Mouse (Mus musculus) heart, adult 2 months (tissue): Measurements from ENCODE around the gene Ralgps1. TPM values are rescaled to one million over a fixed set of nuclear protein-coding genes. Genes with fewer than 3 reads are reported as not detected.

ENCODE experiments used
- DNase-seq, 2 experiments: peaks; one replicate each; pipeline ENCODE4 v3.0.0; 2021
- H3K27ac ChIP-seq: fragments of 200-600 bp; 2 replicates; pipeline ENCODE4 v1.8.1; 2022
- H3K27me3 ChIP-seq: fragments of 200-500 bp; 2 replicates; pipeline ENCODE4 v1.6.1; 2012; ENCODE audit warnings: mild to moderate bottlenecking, low read length, inconsistent platforms, mixed read lengths; ENCODE audit not compliant: control insufficient read depth, insufficient read depth
- H3K36me3 ChIP-seq: fragments of 200-500 bp; 2 replicates; pipeline ENCODE4 v1.6.1; 2012; ENCODE audit warnings: low read length, inconsistent platforms; ENCODE audit not compliant: control insufficient read depth, insufficient read depth
- H3K4me1 ChIP-seq: fragments of 200-500 bp; 2 replicates; pipeline ENCODE4 v1.6.1; 2011; ENCODE audit warnings: low read length; ENCODE audit not compliant: control insufficient read depth, insufficient read depth
- H3K4me3 ChIP-seq: fragments of 200-600 bp; 2 replicates; pipeline ENCODE4 v1.8.1; 2022
- H3K79me2 ChIP-seq: fragments of 200-500 bp; replicated peaks from 2 replicates; pipeline ENCODE4 v1.6.1; 2012; ENCODE audit warnings: mild to moderate bottlenecking, inconsistent platforms, low read length, moderate library complexity, mixed read lengths; ENCODE audit not compliant: control insufficient read depth, insufficient read depth
- H3K9ac ChIP-seq: fragments of 200-500 bp; 2 replicates; pipeline ENCODE4 v1.6.1; 2012; ENCODE audit warnings: low read depth, mild to moderate bottlenecking, control low read depth, inconsistent platforms, low read length, mixed read lengths
- CTCF ChIP-seq: fragments of 200-600 bp; IDR thresholded peaks from 2 replicates; pipeline ENCODE4 v1.8.1; 2022; ENCODE audit warnings: antibody characterized with exemption, mild to moderate bottlenecking, moderate library complexity
- EP300 ChIP-seq: fragments of 200-500 bp; IDR thresholded peaks from 2 replicates; pipeline ENCODE4 v1.6.1; 2011; ENCODE audit warnings: low read depth, low read length, control low read depth; ENCODE audit not compliant: insufficient read depth
- POLR2A ChIP-seq: fragments of 200-500 bp; IDR thresholded peaks from 2 replicates; pipeline ENCODE4 v1.6.1; 2011; ENCODE audit warnings: mild to moderate bottlenecking, low read depth, low read length, control low read depth; ENCODE audit not compliant: insufficient read depth
- WGBS: fragments of 180-500 bp; shearing (Covaris S2); methylation state at CpG from one replicate; pipeline ENCODE4 v1.1.7; 2018; 5-methylcytosine and 5-hydroxymethylcytosine counted together
- intact Hi-C: fragments of 180-260 bp; cut with DNase I; formaldehyde crosslinking; loops from one replicate; pipeline ENCODE4 v1.15.1; 2025
- microRNA-seq, 2 experiments: library from miRNA; unstranded; fragments of <30 nt; microRNA quantifications; one replicate each; pipeline ENCODE4 v1.2.0; 2021
- polyA plus RNA-seq: library from polyadenylated mRNA; depleted of rRNA; stranded (reverse); fragments of >200 nt; gene quantifications from 2 replicates; pipeline ENCODE4 v1.2.3, GENCODE M21; 2012; rRNA removed
- total RNA-seq, 2 experiments: library from RNA; stranded (reverse); gene quantifications; 2 replicates each; pipeline ENCODE4 v1.2.3; 2021

The Ralgps1 gene
- total and polyA plus RNA-seq, 3 experiments, result 3.8 to 5.3 (median 4.9) TPM

- Histone ChIP-seq H3K9ac (no peak overlapping the region), H3K27ac (no peak overlapping the region), H3K4me3 (no peak overlapping the region), H3K27me3 (no peaks in the 10 kb centered on the region), H3K4me1 (peaks cover 1% of the 10 kb centered on the region; the same call in 1 of the 2 replicates), H3K36me3 (no peaks in the 10 kb centered on the region), H3K79me2 (no peaks in the 10 kb centered on the region)
- TF ChIP-seq CTCF (no peak), POLR2A (no peak), EP300 (no peak)
- no peak for DNase-seq
- intact Hi-C loops, result no loop called here
- 84% methylated on average over 5 of the region's 5 CpGs for WGBS
These were observed 281.8 kb downstream of the Ralgps1 start for GRCm38 (mm10) chr2:33089356-33090032.

DNA sequence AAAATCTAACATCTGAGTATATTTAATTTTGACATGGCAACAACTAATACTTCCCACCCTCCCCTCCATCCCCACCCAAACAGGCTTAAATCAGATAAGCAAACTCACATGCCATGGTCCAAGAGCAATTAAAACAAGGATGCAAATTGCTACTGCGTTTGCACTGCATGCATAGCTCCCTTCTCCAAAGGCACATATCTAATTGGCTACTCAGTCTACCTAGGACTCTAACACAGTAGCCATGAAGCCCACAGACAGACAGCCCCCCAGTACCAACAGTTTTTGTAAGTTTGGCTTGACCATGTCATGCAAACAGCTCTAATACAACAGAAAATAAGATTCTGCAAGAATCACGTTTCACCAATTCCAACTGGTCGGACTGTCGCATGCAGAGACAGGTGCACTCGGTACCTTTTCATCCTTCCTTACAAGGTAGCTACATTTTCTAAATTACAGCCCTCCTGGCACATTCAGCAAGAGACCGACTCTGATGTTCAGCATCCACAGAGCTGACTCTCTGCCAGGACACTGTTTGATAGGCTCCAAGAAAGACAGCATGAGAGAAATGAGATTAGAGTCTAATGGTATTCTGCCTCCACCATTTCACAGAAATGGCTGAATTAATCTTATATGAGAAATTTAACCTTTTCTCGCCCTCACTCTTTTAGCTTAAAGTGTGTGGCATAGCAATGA, 284.5 kb downstream of the Ralgps1 start:
- H3K36me3 ChIP-seq, result no peaks in the 10 kb centered on the region
- no peak overlapping the region for H3K27ac ChIP-seq
- WGBS, result 81% methylated on average over 7 of the region's 7 CpGs
- H3K9ac ChIP-seq, result no peak overlapping the region
- H3K4me1 ChIP-seq, result peaks cover 1% of the 10 kb centered on the region; the same call in 1 of the 2 replicates
- no peak overlapping the region for H3K4me3 ChIP-seq
- H3K79me2 ChIP-seq, result no peaks in the 10 kb centered on the region
- intact Hi-C loops, result no loop called here
- TF ChIP-seq EP300 (no peak), CTCF (no peak), POLR2A (no peak)
- H3K27me3 ChIP-seq, result no peaks in the 10 kb centered on the region
- no peak for DNase-seq

DNA sequence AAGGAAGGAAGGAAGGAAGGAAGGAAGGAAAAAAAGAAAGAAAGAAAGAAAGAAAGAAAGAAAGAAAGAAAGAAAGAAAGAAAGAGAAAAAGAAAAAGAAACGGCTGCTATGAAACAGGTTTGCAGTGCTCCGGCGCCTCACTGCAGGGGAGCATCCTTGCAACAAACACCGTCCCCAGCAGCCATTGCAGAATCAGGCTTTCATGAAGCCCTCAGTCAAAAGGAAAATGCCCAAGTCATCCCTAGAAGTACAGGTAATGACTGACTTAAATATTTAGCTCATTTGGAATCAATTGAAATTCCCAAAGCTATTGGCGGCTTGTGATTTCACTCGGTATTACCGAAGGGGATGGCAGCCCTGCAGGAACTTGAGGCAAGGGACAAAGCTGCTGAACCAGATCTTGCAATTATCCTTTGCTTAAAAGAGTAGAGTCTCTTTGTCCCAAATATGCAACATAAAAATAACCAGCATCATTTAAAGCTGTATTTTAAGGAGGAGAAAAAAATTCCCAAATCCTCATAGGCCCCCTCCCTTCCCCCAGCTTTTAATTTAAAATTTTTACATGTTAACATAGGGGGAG, 285.2 kb downstream of the Ralgps1 start:
- H3K79me2 ChIP-seq, result no peaks in the 10 kb centered on the region
- H3K9ac ChIP-seq, result no peak overlapping the region
- intact Hi-C loops, result no loop called here
- TF ChIP-seq POLR2A (no peak), CTCF (no peak)
- WGBS, result 78% methylated on average over 7 of the region's 7 CpGs
- H3K4me3 ChIP-seq, result no peak overlapping the region
- no peaks in the 10 kb centered on the region for H3K36me3 ChIP-seq
- H3K4me1 ChIP-seq, result peaks cover 1% of the 10 kb centered on the region; the same call in 1 of the 2 replicates
- no peak overlapping the region for H3K27ac ChIP-seq
- DNase-seq, result no peak
- no peaks in the 10 kb centered on the region for H3K27me3 ChIP-seq

- Histone ChIP-seq H3K27ac (no peak overlapping the region), H3K9ac (no peak overlapping the region), H3K27me3 (no peaks in the 10 kb centered on the region), H3K79me2 (no peaks in the 10 kb centered on the region), H3K36me3 (no peaks in the 10 kb centered on the region), H3K4me3 (no peak overlapping the region), H3K4me1 (no peaks in the 10 kb centered on the region)
- DNase-seq, result no peak
- no peak for TF ChIP-seq POLR2A
- TF ChIP-seq EP300, result no peak
- no peak for TF ChIP-seq CTCF
- WGBS, result 64% methylated on average over 3 of the region's 3 CpGs
- intact Hi-C loops, result no loop called here
These were observed 287.1 kb downstream of the Ralgps1 start for GRCm38 (mm10) chr2:33084221-33084620.

Small RNA genes lying within 50 kb of the gene (microRNA-seq; reads per million reads assigned to microRNA genes)
- 0 reads per million in 2 experiments for gene Gm25998

Other genes with a start within 250 kb of the Ralgps1 start
- 1 to 10 TPM; 3.6 to 3.8 TPM for gene Garnl3, start 239.8 kb downstream of the Ralgps1 start, total RNA-seq
- 1.9 and 2.3 TPM in 2 replicates for gene Garnl3, start 239.8 kb downstream of the Ralgps1 start, polyA plus RNA-seq
- gene Angptl2, start 155.4 kb downstream of the Ralgps1 start, total RNA-seq, result 10 to 100 TPM; 45.3 to 46.2 TPM
- 91.4 and 128 TPM in 2 replicates for gene Angptl2, start 155.4 kb downstream of the Ralgps1 start, polyA plus RNA-seq
- 1 to 10 TPM; 5.7 to 7.3 TPM for gene Zbtb34, start 59.8 kb upstream of the Ralgps1 start, total RNA-seq
- 5.0 and 8.1 TPM in 2 replicates for gene Zbtb34, start 59.8 kb upstream of the Ralgps1 start, polyA plus RNA-seq
- 10 to 100 TPM; 20.0 to 20.3 TPM for gene Zbtb43, start 97.1 kb upstream of the Ralgps1 start, total RNA-seq
- gene Zbtb43, start 97.1 kb upstream of the Ralgps1 start, polyA plus RNA-seq, result 9.2 and 17.0 TPM in 2 replicates